ENCODE assay signal across 9 mouse cellular contexts in the genomic region with DNA sequence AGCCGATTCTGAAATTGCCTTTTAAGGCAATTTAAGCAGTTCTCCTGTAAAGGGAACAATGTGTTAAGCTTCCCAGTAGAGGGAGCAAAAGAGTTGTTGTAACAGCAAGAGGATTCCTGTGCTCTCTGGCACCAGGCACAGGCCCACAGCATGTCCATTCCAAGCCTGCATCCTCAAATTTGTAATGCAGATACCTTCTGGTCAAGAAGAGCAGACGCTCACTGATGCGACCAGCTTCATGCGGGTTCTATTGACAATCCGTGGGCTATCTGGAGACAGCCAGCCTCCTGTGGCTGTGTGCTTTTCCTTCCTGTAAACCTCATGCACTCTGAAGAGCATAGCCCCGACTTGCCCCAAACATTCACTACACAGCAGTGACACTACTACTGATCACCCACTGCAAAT. TPM values are rescaled to one million over a fixed set of nuclear protein-coding genes. Genes with fewer than 3 reads are reported as not detected.
A peak's percentile ranks its signal among the peaks of the same experiment; 100 is the strongest.
DNase-seq lines count a peak whose midpoint lies in the region; ATAC-seq and TF ChIP-seq lines count a peak whose summit lies in the region.
"Had no signal": no experiment of that assay in that cellular context is flagged by ENCODE, and none has a peak within 500 bp of the region (broad histone marks: within the 10 kb centered on the region; RNA-seq: fewer than 3 reads in every experiment).

No protein-coding gene starts in this region.

- no peak overlapping the region for H3K9ac ChIP-seq in forebrain, embryonic 16.5 days (replicated peaks; ENCODE audit: low read depth, low read length)
- no peak overlapping the region for H3K9ac ChIP-seq in neural tube, embryonic 14.5 days (replicated peaks; ENCODE audit: low read depth, low read length)

- ATAC-seq in forebrain, embryonic 16.5 days = peak; percentile 73
- peak; percentile 88 for ATAC-seq in neural tube, embryonic 14.5 days (ENCODE audit: low read depth)

- no peak overlapping the region for H3K27ac ChIP-seq in bone marrow, adult 2 months (ENCODE audit: control insufficient read depth, insufficient read depth, low read depth, low read length, poor library complexity)
- H3K27ac ChIP-seq in forebrain, embryonic 16.5 days (ENCODE audit: low read length) = no peak overlapping the region
- H3K27ac ChIP-seq in neural tube, embryonic 14.5 days (ENCODE audit: low read depth, low read length) = no peak overlapping the region

- H3K4me3 ChIP-seq in bone marrow, adult 2 months (replicated peaks; ENCODE audit: control insufficient read depth, low read depth, low read length) = no peak overlapping the region
- no peak overlapping the region for H3K4me3 ChIP-seq in forebrain, embryonic 16.5 days (replicated peaks; ENCODE audit: low read length)
- no peak overlapping the region for H3K4me3 ChIP-seq in lung, adult 2 months (replicated peaks; ENCODE audit: extremely low read depth, low read depth, low read length)
- no peak overlapping the region for H3K4me3 ChIP-seq in neural tube, embryonic 14.5 days (ENCODE audit: low read depth, low read length)

- intact Hi-C loops in gastrocnemius, postnatal 36 days (cut with DNase I) = no loop called here

- TF ChIP-seq POLR2A in bone marrow, adult 2 months (IDR thresholded peaks at IDR 0.05; ENCODE audit: borderline replicate concordance, control insufficient read depth, low read depth, low read length) = no peak
- TF ChIP-seq POLR2A in lung, adult 2 months (IDR thresholded peaks at IDR 0.05; ENCODE audit: borderline replicate concordance, extremely low read depth, low read depth, low read length) = no peak

- H3K27me3 ChIP-seq in forebrain, embryonic 16.5 days (replicated peaks; ENCODE audit: control insufficient read depth, insufficient read depth, low read length) = no peaks in the 10 kb centered on the region
- H3K27me3 ChIP-seq in neural tube, embryonic 14.5 days (ENCODE audit: control insufficient read depth, insufficient read depth, low read length) = no peaks in the 10 kb centered on the region

- TF ChIP-seq CTCF in bone marrow, adult 2 months (IDR thresholded peaks at IDR 0.05; ENCODE audit: control insufficient read depth, insufficient read depth, low read length) = 0 out of 2 replicates have a peak, but pooled peaks have one; percentile 21
- peak; percentile 47; the same call in 1 of the 2 replicates for TF ChIP-seq CTCF in lung, adult 2 months (IDR thresholded peaks at IDR 0.05; ENCODE audit: insufficient read depth, low read length)

- DNase-seq in urinary bladder, adult 2 months (ENCODE audit: low spot score) = peak; percentile 19
- no peak for DNase-seq in urinary bladder, postnatal 25 days (ENCODE audit: low spot score)
- peak; percentile 16 for DNase-seq in kidney, postnatal 14 days
- no peak for DNase-seq in lung, adult 2 months
- DNase-seq in gastrocnemius, postnatal 36 days = no peak

- H3K4me2 ChIP-seq in forebrain, embryonic 16.5 days (ENCODE audit: low read length) = no peak overlapping the region
- H3K4me2 ChIP-seq in neural tube, embryonic 14.5 days (ENCODE audit: low read depth, low read length) = no peak overlapping the region

- no peaks in the 10 kb centered on the region for H3K36me3 ChIP-seq in forebrain, embryonic 16.5 days (ENCODE audit: control insufficient read depth, insufficient read depth)
- no peaks in the 10 kb centered on the region for H3K36me3 ChIP-seq in neural tube, embryonic 14.5 days (ENCODE audit: control insufficient read depth, insufficient read depth, low read length)

- H3K9me3 ChIP-seq in forebrain, embryonic 16.5 days (ENCODE audit: control insufficient read depth, low read length) = no peaks in the 10 kb centered on the region
- no peaks in the 10 kb centered on the region for H3K9me3 ChIP-seq in neural tube, embryonic 14.5 days (ENCODE audit: control insufficient read depth, low read length)

- no peaks in the 10 kb centered on the region; the same call in 1 of the 2 replicates for H3K4me1 ChIP-seq in bone marrow, adult 2 months (ENCODE audit: control insufficient read depth, insufficient read depth, low read length)
- no peaks in the 10 kb centered on the region for H3K4me1 ChIP-seq in forebrain, embryonic 16.5 days (replicated peaks; ENCODE audit: control insufficient read depth, insufficient read depth, low read length)
- H3K4me1 ChIP-seq in lung, adult 2 months (ENCODE audit: control insufficient read depth, insufficient read depth, low read length) = peaks cover 2% of the 10 kb centered on the region; the same call in 1 of the 2 replicates
- no peaks in the 10 kb centered on the region for H3K4me1 ChIP-seq in neural tube, embryonic 14.5 days (ENCODE audit: control insufficient read depth, insufficient read depth, low read length)

- 2% methylated on average over 6 of the region's 6 CpGs for WGBS in bone marrow, adult 2 months
- WGBS in forebrain, embryonic 16.5 days = 30% methylated on average over 6 of the region's 6 CpGs
- WGBS in lung, adult 2 months = 14% methylated on average over 6 of the region's 6 CpGs
- WGBS in neural tube, embryonic 14.5 days = 36% methylated on average over 6 of the region's 6 CpGs

RNA-seq across cellular contexts. Expression of gene Ms4a6d, which starts 6.9 kb away (rescaled TPM):
- polyA plus RNA-seq in urinary bladder, adult 2 months (2012; rRNA removed) = 5.2 and 6.5 TPM in 2 replicates
- polyA plus RNA-seq in bone marrow, adult 2 months (2011; ENCODE audit: insufficient read depth, insufficient read length, low replicate concordance, missing spikeins) = 3.0 and 3.6 TPM in 2 replicates
- polyA plus RNA-seq in forebrain, embryonic 16.5 days (2015; fragmentation: Nextera tagmentation; extraction: Ambion mirVana) = 1.4 and 1.9 TPM in 2 replicates
- 2.5 and 4.1 TPM in 2 replicates for polyA plus RNA-seq in lung, adult 2 months (2012; rRNA removed)
- 0.90 and 2.2 TPM in 2 replicates for polyA plus RNA-seq in neural tube, embryonic 14.5 days (2014; fragmentation: Nextera tagmentation; extraction: Ambion mirVana)
- 1 to 10 TPM in 1 of 2 experiments, under 1 TPM in 1; 0.84 to 1.4 TPM for total RNA-seq in gastrocnemius, postnatal 36 days (2021)

RNA-seq across cellular contexts. Expression of gene Ms4a2, which starts 12.0 kb away (rescaled TPM):
- 0.19 and 0.21 TPM in 2 replicates for polyA plus RNA-seq in urinary bladder, adult 2 months (2012; rRNA removed)
- polyA plus RNA-seq in bone marrow, adult 2 months (2011; ENCODE audit: insufficient read depth, insufficient read length, low replicate concordance, missing spikeins) = 1.3 and 3.6 TPM in 2 replicates
- polyA plus RNA-seq in forebrain, embryonic 16.5 days (2015; fragmentation: Nextera tagmentation; extraction: Ambion mirVana) = 0.14 TPM in 1 of 2 replicates, not detected in the other
- 0.05 and 0.14 TPM in 2 replicates for polyA plus RNA-seq in lung, adult 2 months (2012; rRNA removed)
- polyA plus RNA-seq in neural tube, embryonic 14.5 days (2014; fragmentation: Nextera tagmentation; extraction: Ambion mirVana) = 0.15 and 0.40 TPM in 2 replicates
- total RNA-seq in gastrocnemius, postnatal 36 days (2021) = under 1 TPM in 1 of 2 experiments, not detected in 1; 0.32 TPM
- polyA plus RNA-seq: gonadal fat pad, adult 2 months had no signal

RNA-seq across cellular contexts. Expression of gene Ms4a3, which starts 29.1 kb away (rescaled TPM):
- polyA plus RNA-seq in urinary bladder, adult 2 months (2012; rRNA removed) = not detected in 2 replicates
- 51.9 and 110 TPM in 2 replicates for polyA plus RNA-seq in bone marrow, adult 2 months (2011; ENCODE audit: insufficient read depth, insufficient read length, low replicate concordance, missing spikeins)
- not detected in 2 replicates for polyA plus RNA-seq in forebrain, embryonic 16.5 days (2015; fragmentation: Nextera tagmentation; extraction: Ambion mirVana)
- polyA plus RNA-seq in lung, adult 2 months (2012; rRNA removed) = not detected in 2 replicates
- not detected in 2 replicates for polyA plus RNA-seq in neural tube, embryonic 14.5 days (2014; fragmentation: Nextera tagmentation; extraction: Ambion mirVana)
- total RNA-seq in gastrocnemius, postnatal 36 days (2021) = not detected
- polyA plus RNA-seq: gonadal fat pad, adult 2 months had no signal

RNA-seq across cellular contexts. Expression of gene Oosp2, which starts 48.8 kb away (rescaled TPM):
- not detected in 2 replicates for polyA plus RNA-seq in urinary bladder, adult 2 months (2012; rRNA removed)
- polyA plus RNA-seq in bone marrow, adult 2 months (2011; ENCODE audit: insufficient read depth, insufficient read length, low replicate concordance, missing spikeins) = not detected in 2 replicates
- polyA plus RNA-seq in forebrain, embryonic 16.5 days (2015; fragmentation: Nextera tagmentation; extraction: Ambion mirVana) = not detected in 2 replicates
- polyA plus RNA-seq in lung, adult 2 months (2012; rRNA removed) = not detected in 2 replicates
- polyA plus RNA-seq in neural tube, embryonic 14.5 days (2014; fragmentation: Nextera tagmentation; extraction: Ambion mirVana) = not detected in 2 replicates
- total RNA-seq in gastrocnemius, postnatal 36 days (2021) = not detected
- polyA plus RNA-seq: gonadal fat pad, adult 2 months had no signal

Comparison
In these comparisons a context has a peak if more than half of its experiments do, and no peak if none do; other contexts are left out.
1. DNase-seq: peak in urinary bladder, adult 2 months (single experiment) and kidney, postnatal 14 days (single experiment); none in urinary bladder, postnatal 25 days (single experiment), lung, adult 2 months (single experiment) and gastrocnemius, postnatal 36 days (0 of 2).
2. RNA of gene Ms4a3, which starts 29.1 kb away (polyA plus RNA-seq): 51.9 to 110 TPM in bone marrow, adult 2 months; not detected in neural tube, embryonic 14.5 days, not detected in lung, adult 2 months, not detected in urinary bladder, adult 2 months and not detected in forebrain, embryonic 16.5 days; every median in the first group is over 10 times any median in the second.